Mouse (Mus musculus) small intestine, adult 2 months (tissue): ENCODE measurements around the gene Nmb. TPM values are rescaled to one million over a fixed set of nuclear protein-coding genes. Genes with fewer than 3 reads are reported as not detected.
A peak's percentile ranks its signal among the peaks of the same experiment; 100 is the strongest.

Experiments
- H3K27ac ChIP-seq: fragments of 200-500 bp; 2 replicates; pipeline ENCODE4 v1.5.1; 2012; ENCODE audit warnings: low read depth, low read length, control low read depth, inconsistent platforms; ENCODE audit not compliant: insufficient read depth
- H3K27me3 ChIP-seq: fragments of 200-500 bp; 2 replicates; pipeline ENCODE4 v1.6.1; 2012; ENCODE audit warnings: mild to moderate bottlenecking, moderate library complexity, low read length, inconsistent platforms; ENCODE audit not compliant: control insufficient read depth, insufficient read depth
- H3K36me3 ChIP-seq: fragments of 200-500 bp; 2 replicates; pipeline ENCODE4 v1.6.1; 2012; ENCODE audit warnings: mild to moderate bottlenecking, low read length, control low read depth, inconsistent platforms; ENCODE audit not compliant: control insufficient read depth, insufficient read depth
- H3K4me1 ChIP-seq: fragments of 200-500 bp; 2 replicates; pipeline ENCODE4 v1.6.1; 2012; ENCODE audit warnings: low read length, inconsistent platforms, mixed read lengths; ENCODE audit not compliant: control insufficient read depth, insufficient read depth, insufficient read length
- H3K4me3 ChIP-seq: fragments of 200-500 bp; 2 replicates; pipeline ENCODE4 v1.5.1; 2012; ENCODE audit warnings: low read depth, mild to moderate bottlenecking, control low read depth, inconsistent platforms, low read length, moderate library complexity
- CTCF ChIP-seq: fragments of 200-500 bp; IDR thresholded peaks from 2 replicates; pipeline ENCODE4 v1.5.1; 2012; ENCODE audit warnings: low read depth, mild to moderate bottlenecking, control low read depth, inconsistent platforms, low read length, moderate library complexity, mixed read lengths; ENCODE audit not compliant: insufficient replicate concordance, insufficient read length; ENCODE audit errors: extremely low read depth
- POLR2A ChIP-seq: fragments of 200-500 bp; IDR thresholded peaks from 2 replicates; pipeline ENCODE4 v1.6.1; 2012; ENCODE audit warnings: low read depth, mild to moderate bottlenecking, control low read depth, inconsistent platforms, low read length, moderate library complexity
- WGBS: fragments of 180-500 bp; shearing (Covaris S2); methylation state at CpG from one replicate; pipeline ENCODE4 v1.1.7; 2018; 5-methylcytosine and 5-hydroxymethylcytosine counted together
- polyA plus RNA-seq: library from polyadenylated mRNA; depleted of rRNA; stranded (reverse); fragments of >200 nt; gene quantifications from 2 replicates; pipeline ENCODE4 v1.2.3, GENCODE M21; 2012

The Nmb gene
- polyA plus RNA-seq, 1 experiment: 2.3 TPM

GRCm38 (mm10) chr7:80864831-80865230 lies 40.0 kb downstream of the Nmb start:
- no peak for TF ChIP-seq CTCF
- Histone ChIP-seq H3K4me1 (peaks cover 15% of the 10 kb centered on the region), H3K27me3 (no peaks in the 10 kb centered on the region), H3K36me3 (no peaks in the 10 kb centered on the region), H3K27ac (peak overlapping the region; percentile 46), H3K4me3 (no peak overlapping the region)
- 71% methylated on average over 8 of the region's 8 CpGs for WGBS

DNA sequence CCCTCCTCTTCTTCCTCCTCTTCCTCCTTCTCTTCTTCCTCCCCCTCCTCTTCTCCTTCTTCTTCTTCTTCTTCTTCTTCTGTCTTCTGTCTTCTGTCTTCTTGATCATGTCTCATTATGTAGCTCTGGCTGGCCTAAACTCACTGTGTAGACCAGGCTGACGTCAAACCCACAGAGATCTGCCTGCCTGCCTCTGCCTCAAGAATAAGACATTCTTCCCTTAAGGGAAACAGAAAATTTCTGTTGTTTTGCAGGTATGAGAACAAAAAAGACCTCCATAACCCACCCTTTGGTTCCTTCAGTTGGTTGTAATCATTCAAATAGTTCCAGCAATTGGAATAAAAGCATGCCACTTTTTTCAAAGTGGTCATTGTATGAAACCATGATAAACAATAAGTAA lies 40.7 kb downstream of the Nmb start:
- Histone ChIP-seq H3K27ac (0 out of 2 replicates have a peak overlapping the region, but pooled peaks have one; percentile 55), H3K36me3 (no peaks in the 10 kb centered on the region), H3K4me1 (peaks cover 15% of the 10 kb centered on the region), H3K4me3 (no peak overlapping the region), H3K27me3 (no peaks in the 10 kb centered on the region)
- WGBS: 73% methylated on average over 1 of the region's 1 CpGs
- TF ChIP-seq CTCF (no peak), POLR2A (no peak)

DNA sequence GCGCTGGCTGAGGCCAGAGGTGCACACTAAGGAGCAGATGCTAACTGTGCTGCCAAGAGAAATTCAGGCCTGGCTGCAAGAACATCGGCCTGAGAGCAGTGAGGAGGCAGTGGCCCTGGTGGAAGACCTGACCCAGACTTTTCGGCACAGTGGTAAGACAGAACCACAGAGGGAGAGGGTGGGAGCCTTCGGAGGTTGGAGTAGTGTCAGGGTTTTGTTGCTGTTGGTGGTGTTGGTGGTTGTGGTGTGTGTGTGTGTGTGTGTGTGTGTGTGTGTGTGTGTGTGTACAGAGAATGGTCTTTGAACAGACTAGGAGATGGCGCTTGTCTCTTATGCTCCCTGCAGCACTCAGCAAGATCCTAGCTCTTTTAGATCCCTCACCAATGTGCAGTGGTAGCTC lies 41.4 kb downstream of the Nmb start:
- Histone ChIP-seq H3K4me1 (peaks cover 15% of the 10 kb centered on the region), H3K27me3 (no peaks in the 10 kb centered on the region), H3K36me3 (no peaks in the 10 kb centered on the region), H3K4me3 (no peak overlapping the region), H3K27ac (peak overlapping the region; percentile 55; the same call in 1 of the 2 replicates)
- TF ChIP-seq POLR2A (no peak), CTCF (no peak)
- WGBS: 83% methylated on average over 5 of the region's 5 CpGs

DNA sequence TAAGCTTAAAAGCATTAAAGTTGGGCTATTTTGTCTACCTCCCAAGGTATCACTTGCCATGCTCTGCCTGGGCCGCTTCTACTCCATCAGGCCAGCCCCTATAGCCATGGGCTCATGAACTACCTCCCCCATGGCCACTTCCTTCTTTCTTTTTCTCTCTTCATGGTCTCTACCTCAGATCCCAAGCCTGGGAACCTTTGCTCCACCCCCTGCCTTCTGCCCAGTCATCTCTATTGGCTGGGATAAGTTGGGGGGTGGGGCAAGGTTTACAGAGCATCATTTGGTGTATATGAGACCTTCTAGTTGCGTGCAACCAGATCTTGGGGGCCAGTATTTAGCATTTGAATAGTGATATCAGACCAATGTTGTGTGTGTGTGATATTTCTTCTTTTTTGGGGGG lies 42.4 kb downstream of the Nmb start:
- Histone ChIP-seq H3K27ac (no peak overlapping the region), H3K36me3 (no peaks in the 10 kb centered on the region), H3K27me3 (no peaks in the 10 kb centered on the region), H3K4me3 (no peak overlapping the region), H3K4me1 (peaks cover 15% of the 10 kb centered on the region)
- no peak for TF ChIP-seq CTCF
- no peak for TF ChIP-seq POLR2A
- WGBS: 83% methylated on average over 2 of the region's 2 CpGs

DNA sequence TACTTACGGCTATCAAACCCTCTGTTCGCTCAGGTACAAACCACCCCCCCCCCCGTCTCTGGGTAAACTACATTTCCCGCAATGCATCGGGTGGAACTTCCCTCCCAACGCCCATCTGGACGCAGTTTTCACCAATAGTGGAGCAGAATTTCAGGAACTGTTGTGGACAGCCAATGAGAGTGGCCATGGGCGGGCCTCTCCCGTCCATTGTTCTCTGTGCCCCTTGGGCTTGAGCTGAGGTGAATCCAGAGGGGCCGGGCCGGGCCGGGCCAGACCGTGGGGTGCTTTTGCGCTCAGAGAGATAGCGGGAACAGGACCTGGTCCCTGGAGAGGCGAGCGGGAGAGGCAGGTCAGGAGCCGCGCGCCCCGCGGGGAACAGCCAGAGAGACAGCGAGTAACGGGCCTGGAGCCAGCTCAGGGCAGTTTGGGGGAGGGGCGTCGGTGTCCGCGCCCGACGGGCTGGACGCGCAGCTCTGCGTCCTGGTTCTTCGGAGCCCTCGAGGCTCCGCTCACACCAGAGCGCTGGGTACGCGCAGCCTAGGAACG lies 44.1 kb downstream of the Nmb start, which contains the start of gene Zscan2:
Gene Zscan2 (plus strand): TSS at position 192 of the 546 bp plus-strand sequence.
- under 1% methylated on average over 40 of the region's 40 CpGs for WGBS
- no peaks in the 10 kb centered on the region for H3K27me3 ChIP-seq
- TF ChIP-seq POLR2A: peak; percentile 41; the same call in 1 of the 2 replicates
- no peak for TF ChIP-seq CTCF
- peak within 1 kb of the TSS; percentile 94 for H3K4me3 ChIP-seq
- H3K36me3 ChIP-seq: no peaks in the 10 kb centered on the region
- peak within 1 kb of the TSS; percentile 56 for H3K27ac ChIP-seq
- peaks cover 9% of the 10 kb centered on the region for H3K4me1 ChIP-seq

DNA sequence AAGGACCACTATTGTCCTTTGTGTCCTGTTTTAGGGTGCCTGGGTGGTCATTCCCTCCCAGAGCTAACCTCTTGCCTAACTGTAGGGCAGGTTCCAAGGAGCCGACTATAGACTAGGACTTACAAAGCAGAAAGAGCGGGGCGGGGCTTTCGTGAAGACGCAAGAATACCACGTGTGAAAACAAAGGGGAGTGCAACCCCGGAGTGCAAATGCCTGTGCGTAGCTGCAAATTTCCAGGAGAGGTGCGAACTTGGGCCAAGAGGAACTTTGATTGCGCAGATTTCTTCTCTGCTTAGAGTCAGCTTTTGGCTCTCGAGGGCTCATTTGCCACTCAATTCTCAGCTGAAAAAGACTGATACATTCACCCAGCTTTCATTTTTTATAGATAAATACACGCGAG lies 44.6 kb downstream of the Nmb start:
- Histone ChIP-seq H3K4me1 (peaks cover 9% of the 10 kb centered on the region), H3K27me3 (no peaks in the 10 kb centered on the region), H3K4me3 (peak overlapping the region; percentile 94), H3K36me3 (no peaks in the 10 kb centered on the region), H3K27ac (no peak overlapping the region)
- TF ChIP-seq CTCF (no peak), POLR2A (no peak)
- WGBS: under 1% methylated on average over 13 of the region's 13 CpGs

DNA sequence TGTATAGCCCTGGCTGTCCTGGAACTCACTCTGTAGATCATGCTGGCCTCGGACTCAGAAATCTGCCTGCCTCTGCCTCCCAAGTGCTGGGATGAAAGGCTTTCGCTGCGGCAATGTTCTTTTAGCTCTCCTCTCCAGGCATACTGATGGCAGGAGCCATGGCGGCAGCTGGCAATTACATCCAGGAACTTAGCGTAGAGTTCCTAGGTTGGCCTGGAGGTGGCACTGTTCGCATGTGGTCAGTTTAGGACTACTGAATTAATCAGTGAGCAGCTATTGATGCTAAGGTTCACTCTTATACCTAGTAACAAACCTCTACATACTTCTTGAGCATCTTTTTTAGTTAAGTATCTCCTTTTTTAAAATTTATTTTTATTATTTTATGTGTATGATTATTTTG lies 47.7 kb downstream of the Nmb start:
- H3K36me3 ChIP-seq: no peaks in the 10 kb centered on the region
- H3K27me3 ChIP-seq: no peaks in the 10 kb centered on the region
- no peak overlapping the region for H3K27ac ChIP-seq
- TF ChIP-seq CTCF (peak; percentile 60; the same call in 1 of the 2 replicates), POLR2A (no peak)
- 10% methylated on average over 6 of the region's 6 CpGs for WGBS
- H3K4me1 ChIP-seq: peaks cover 6% of the 10 kb centered on the region; the same call in 1 of the 2 replicates
- H3K4me3 ChIP-seq: no peak overlapping the region

- Histone ChIP-seq H3K36me3 (no peaks in the 10 kb centered on the region), H3K27me3 (no peaks in the 10 kb centered on the region), H3K27ac (no peak overlapping the region), H3K4me3 (no peak overlapping the region), H3K4me1 (peaks cover 3% of the 10 kb centered on the region; the same call in 1 of the 2 replicates)
- TF ChIP-seq POLR2A: no peak
- TF ChIP-seq CTCF: no peak
Observed at GRCm38 (mm10) chr7:80855316-80855715, 49.6 kb downstream of the Nmb start.
